ENCODE assay signal across 8 mouse cellular contexts in genomic region chr7:99107566-99107965, GRCm38 (mm10). TPM values are rescaled to one million over a fixed set of nuclear protein-coding genes. Genes with fewer than 3 reads are reported as not detected.
DNase-seq lines count a peak whose midpoint lies in the region; TF ChIP-seq lines count a peak whose summit lies in the region.

No protein-coding gene starts in this region.

- intact Hi-C loops in gastrocnemius, postnatal 36 days (cut with DNase I): loop anchor here (5.0 kb wide), 1 partner anchor 125 kb away; no protein-coding TSS in a partner anchor

- peak; percentile 25; the same call in 1 of the 2 replicates for TF ChIP-seq CTCF in lung, adult 2 months (IDR thresholded peaks at IDR 0.05; ENCODE audit: insufficient read depth, low read length)
- peak; percentile 63; the same call in 1 of the 2 replicates for TF ChIP-seq CTCF in brain, embryonic 14.5 days (IDR thresholded peaks at IDR 0.05; ENCODE audit: borderline replicate concordance, extremely low read depth, insufficient read depth, insufficient read length)

- no peak for TF ChIP-seq POLR2A in lung, adult 2 months (IDR thresholded peaks at IDR 0.05; ENCODE audit: borderline replicate concordance, extremely low read depth, low read depth, low read length)
- TF ChIP-seq POLR2A in brain, embryonic 14.5 days (IDR thresholded peaks at IDR 0.05; ENCODE audit: borderline replicate concordance, extremely low read depth, insufficient read depth, insufficient read length, poor library complexity, severe bottlenecking): no peak

- WGBS in lung, adult 2 months: 49% methylated on average over 3 of the region's 3 CpGs

- peaks cover 6% of the 10 kb centered on the region; the same call in 1 of the 2 replicates for H3K4me1 ChIP-seq in lung, adult 2 months (ENCODE audit: control insufficient read depth, insufficient read depth, low read length)

- DNase-seq in gastrocnemius, adult 18-20 months (ENCODE audit: low spot score): peak; percentile 36
- DNase-seq in gastrocnemius, postnatal 36 days: no peak
- no peak for DNase-seq in lung, adult 2 months
- DNase-seq in lung, postnatal 14 days: no peak
- peak; percentile 62 for DNase-seq in brain, embryonic 14.5 days (ENCODE audit: low read depth)
- peak; percentile 44 for DNase-seq in mesoderm, embryonic 11.5 days (ENCODE audit: low read depth, low spot score)
- DNase-seq in urinary bladder, postnatal 25 days (ENCODE audit: low spot score): no peak
- DNase-seq in urinary bladder, postnatal 4 days (ENCODE audit: low spot score in 2 of 2): no peak

- H3K4me3 ChIP-seq in lung, adult 2 months (replicated peaks; ENCODE audit: extremely low read depth, low read depth, low read length): no peak overlapping the region

RNA-seq across cellular contexts. Expression of gene Uvrag, which starts 33.4 kb away (rescaled TPM):
- 1 to 10 TPM; 7.0 to 10.0 TPM for total RNA-seq in gastrocnemius, adult 18-20 months (2021)
- 1 to 10 TPM; 8.6 to 9.7 TPM for total RNA-seq in gastrocnemius, postnatal 36 days (2021)
- polyA plus RNA-seq in lung, adult 2 months (2012; rRNA removed): 35.4 and 79.1 TPM in 2 replicates
- 10.1 and 12.3 TPM in 2 replicates for polyA plus RNA-seq in brain, embryonic 14.5 days (2012; rRNA removed)

Comparison
In these comparisons a context has a peak if more than half of its experiments do, and no peak if none do; other contexts are left out.
1. DNase-seq: peak in gastrocnemius, adult 18-20 months (single experiment), brain, embryonic 14.5 days (single experiment) and mesoderm, embryonic 11.5 days (single experiment); none in gastrocnemius, postnatal 36 days (0 of 2), lung, adult 2 months (single experiment), lung, postnatal 14 days (single experiment), urinary bladder, postnatal 25 days (single experiment) and urinary bladder, postnatal 4 days (0 of 2).